Mouse (Mus musculus) adrenal gland, postnatal 25 days (tissue): Measurements from ENCODE around the gene Slc7a11. TPM values are rescaled to one million over a fixed set of nuclear protein-coding genes. Genes with fewer than 3 reads are reported as not detected.

Experiments
- DNase-seq: peaks from one replicate; pipeline ENCODE4 v3.0.0; 2021; ENCODE audit warnings: mixed read lengths
- total RNA-seq: library from RNA; stranded (reverse); gene quantifications from 2 replicates; pipeline ENCODE4 v1.2.3, GENCODE M21; 2021

Gene Slc7a11
- total RNA-seq, 1 experiment from 2014 or later, result 0.67 TPM

DNA sequence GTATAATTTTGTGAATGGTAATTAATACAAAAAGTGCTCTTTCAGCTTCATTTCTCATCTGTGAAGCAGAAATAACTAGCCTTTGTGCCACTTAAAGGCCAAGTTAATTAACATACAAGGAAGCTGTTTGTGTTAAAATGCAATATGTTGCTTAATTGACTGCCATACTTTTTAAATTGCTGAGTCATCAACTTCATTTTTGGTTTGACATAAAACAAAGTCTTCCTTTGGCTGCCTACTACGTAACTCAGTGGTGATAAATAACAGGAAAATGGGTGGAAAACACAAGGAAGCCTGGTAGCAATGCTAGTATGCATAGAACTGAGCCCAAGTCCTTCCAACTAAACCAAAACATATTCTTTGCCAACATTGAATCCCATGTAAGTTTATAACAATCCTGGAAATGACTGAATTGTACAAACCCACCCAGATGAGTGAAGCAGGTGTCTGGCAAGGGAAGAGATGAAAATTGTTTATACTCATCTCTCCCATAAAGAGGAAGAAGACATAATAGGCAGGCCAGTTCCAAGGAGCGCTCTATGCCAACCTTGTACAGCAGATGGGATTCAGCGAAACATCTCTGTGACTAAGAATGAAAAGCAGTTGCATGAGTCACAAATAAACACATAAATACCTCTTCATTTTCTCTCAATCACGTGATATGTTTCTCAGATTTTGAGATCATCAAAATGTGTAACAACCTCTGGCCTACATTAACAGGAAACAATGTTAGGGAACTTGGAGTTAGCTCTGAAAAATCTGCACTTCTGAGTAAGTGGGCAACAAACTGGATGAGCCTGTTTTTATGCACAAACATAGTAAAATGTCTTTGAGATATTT lies 459.8 kb downstream of the Slc7a11 start:
- no peak for DNase-seq

DNA sequence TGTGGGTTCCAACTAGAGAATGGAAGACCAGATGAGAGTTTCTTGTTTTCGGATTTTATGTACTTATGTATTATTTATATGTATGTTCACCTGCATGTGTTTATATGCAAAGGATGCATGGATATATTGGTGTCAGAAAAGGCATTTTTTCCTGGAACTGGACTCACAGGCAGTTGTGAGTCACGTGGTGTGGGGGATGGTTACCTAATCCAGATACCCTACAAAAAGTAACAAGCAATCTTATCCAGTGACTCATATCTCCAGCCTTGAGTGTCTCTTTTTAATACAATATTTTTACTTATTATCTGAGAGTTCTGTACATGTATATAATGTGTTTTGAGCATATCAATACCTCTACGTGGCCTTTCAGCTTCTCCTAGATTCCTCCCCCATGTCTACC lies 469.4 kb downstream of the Slc7a11 start:
- no peak for DNase-seq

DNA sequence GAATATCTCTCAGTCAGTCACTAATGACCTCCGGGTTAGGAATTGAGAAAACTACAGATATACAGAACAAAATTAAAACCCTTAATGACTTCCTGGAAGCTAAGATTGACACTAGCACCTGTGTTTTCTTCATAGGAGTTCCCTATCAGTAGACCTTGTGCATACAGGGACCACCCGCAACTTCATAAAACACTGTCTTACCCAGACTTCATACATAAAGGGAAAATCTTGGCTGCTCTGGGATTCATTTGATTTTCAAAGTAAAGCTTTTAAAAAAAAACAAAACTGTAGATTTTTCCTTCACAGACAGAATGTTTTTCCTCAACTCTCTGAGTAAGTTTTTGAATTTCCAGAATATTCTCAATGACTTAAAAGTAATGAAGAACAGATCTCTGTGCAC lies 477.8 kb downstream of the Slc7a11 start:
- DNase-seq, result no peak

DNA sequence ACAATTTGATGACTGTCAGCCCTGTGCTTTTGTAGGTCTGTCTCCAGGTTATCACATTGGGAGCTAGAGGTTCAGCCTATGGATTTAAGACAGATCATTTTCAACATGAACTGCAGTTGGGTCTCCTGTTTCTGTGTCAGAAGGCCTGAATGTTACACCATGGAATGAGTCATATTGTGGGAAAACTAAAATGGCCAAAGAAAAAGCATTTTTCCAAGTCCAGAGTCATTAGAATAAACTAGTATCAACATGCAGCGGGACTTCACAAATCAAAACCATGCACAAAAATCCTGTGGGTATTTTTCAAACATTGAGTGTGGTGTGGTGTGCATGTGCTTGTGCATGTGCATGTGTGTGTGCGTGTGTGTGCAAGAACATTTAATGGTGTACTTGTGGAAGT lies 482.8 kb downstream of the Slc7a11 start:
- DNase-seq, result no peak

DNA sequence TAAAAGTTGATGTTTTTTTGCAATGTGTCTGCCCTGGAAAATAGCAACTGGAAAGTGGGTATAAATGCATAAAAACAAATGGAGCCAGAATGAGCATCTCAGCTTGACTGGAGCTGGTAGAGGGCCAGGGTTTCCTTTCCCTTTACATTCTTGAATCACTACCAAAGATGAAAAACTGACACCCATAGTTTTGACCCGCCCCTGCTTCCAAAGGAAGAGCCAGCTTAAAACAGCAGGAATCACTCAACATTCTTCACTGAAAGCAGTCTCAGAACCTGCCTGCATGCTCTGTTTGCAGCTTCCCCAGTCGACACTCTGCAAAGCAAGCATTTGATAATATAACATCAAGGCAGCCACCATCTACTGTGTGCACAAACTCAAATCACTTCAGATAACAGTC lies 496.6 kb downstream of the Slc7a11 start:
- no peak for DNase-seq

DNA sequence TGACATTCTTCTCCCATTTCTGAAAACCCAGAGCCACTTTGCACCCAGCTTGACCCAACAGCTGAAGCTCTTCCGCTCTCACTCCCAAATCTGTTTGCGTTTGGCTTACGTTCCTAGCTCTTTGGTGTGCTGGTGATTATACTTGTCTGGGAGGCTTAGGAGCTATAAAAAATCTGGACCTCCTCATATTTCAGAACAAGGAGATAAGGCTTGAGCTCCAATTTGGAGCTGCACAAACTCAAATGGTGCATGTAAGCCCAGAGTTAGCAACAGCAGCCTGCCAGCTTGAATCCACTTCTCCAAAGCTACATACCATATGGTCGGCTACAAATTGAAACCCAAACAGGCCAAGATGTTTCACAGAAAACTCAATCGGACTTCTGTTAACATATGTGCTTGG lies 498.6 kb downstream of the Slc7a11 start:
- DNase-seq, result no peak

DNA sequence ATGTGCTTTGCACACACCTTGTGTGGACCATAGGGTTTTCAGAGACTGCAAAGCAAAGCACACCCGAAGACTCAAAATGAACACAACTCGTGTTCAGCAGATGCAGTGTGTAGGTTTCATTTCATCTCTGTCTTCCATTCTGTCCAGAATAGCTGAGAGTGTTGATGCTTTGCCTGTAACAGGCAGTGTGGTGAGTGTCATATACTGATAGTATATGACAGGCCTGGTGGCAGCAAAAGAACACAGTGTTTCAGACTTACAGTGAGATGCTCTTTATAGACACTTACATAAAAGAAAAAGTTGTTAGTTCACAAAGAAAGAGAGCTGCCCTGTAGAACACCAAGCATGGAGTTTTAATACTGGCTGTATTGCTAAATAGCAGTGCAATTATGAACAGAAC lies 505.8 kb downstream of the Slc7a11 start:
- no peak for DNase-seq

DNA sequence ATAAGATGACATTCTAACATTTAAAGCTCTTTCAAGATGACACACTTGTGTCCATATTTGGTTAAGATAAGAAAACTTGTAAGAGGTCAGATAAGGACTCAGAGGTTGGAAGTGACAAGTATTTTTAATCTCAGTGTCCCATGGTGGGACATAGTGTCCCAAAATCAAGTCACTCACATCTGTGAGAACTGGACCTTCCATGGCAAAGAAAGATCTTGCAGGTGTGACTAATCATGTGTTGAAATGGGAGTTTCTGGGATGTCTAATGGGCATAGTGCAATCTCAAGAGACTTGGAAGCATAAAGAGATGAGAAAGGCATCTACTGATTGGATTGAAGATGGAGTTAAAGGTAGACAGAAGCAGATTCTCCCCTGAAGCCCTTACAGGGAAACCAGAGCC lies 513.9 kb downstream of the Slc7a11 start:
- DNase-seq, result no peak

DNA sequence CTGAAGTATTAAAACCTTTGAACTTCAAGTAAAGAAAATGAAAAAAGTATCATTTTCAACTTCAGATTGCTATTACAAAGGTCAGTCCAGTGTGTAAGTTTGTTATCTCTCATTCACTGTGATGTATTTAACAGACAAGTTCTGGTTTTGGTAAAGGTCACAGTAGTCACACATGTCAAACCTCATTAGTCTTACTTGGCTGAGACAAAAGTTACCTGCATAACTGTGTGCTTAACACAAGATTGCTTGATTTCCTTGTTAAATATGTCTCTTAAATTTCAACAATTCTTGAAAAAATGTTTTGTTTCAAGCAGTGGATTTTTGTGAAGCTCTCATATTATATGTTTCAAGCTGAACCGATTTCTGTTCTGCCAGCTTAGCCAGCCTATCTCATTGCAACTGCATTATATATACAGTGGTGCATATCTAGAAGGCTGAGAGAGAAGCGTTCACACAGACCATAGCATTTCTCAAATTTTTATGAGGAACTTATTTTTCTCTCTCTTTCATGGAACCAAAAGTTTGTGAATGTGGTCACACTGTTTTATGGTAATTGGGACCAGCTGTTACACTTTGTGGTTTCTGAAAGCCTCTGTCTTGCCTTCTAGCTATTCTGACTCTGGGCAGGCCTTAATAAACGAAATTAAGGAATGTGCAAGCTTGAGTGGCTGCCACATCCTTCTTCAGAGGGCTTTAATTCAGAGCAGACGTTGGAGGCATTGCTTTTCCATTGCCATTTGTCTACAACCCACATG lies 514.7 kb downstream of the Slc7a11 start:
- DNase-seq, result no peak

DNA sequence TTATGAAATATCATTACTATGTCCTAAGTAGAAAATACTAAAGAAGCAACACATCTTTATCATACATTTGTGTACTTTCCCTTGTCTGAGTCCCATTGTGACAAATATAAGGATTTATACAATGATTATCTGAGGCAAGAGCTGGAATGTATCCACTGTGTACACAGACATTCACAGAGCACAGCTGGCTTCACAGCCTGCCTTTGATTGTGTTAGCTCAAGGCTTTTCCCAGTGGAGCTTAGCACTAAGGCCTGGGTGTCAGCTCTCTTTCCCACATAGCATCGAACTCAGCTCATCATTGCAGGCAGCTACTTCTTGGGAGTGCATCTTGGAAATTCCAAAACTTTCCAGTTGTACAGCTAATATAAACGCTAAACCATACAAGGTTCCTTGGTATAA lies 529.5 kb downstream of the Slc7a11 start:
- no peak for DNase-seq

DNA sequence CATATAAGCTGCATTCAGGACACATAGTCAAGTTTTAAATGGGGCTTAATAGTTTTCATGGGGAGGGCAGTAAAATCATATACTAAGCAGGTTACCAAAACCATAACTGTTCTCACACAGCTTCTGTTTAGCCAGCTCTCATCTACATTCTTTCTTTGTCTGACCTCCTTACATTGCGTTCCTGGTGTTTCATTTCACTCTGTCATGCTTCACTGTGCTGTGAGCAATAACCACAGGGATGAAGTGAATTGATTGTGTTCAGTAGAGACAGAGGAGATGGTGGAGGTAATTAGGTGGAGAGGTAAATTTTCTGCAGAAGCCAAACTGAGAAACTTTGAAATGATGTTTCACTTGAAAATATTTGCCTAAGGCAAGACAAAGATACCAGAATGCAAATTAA lies 532.5 kb downstream of the Slc7a11 start:
- no peak for DNase-seq

DNA sequence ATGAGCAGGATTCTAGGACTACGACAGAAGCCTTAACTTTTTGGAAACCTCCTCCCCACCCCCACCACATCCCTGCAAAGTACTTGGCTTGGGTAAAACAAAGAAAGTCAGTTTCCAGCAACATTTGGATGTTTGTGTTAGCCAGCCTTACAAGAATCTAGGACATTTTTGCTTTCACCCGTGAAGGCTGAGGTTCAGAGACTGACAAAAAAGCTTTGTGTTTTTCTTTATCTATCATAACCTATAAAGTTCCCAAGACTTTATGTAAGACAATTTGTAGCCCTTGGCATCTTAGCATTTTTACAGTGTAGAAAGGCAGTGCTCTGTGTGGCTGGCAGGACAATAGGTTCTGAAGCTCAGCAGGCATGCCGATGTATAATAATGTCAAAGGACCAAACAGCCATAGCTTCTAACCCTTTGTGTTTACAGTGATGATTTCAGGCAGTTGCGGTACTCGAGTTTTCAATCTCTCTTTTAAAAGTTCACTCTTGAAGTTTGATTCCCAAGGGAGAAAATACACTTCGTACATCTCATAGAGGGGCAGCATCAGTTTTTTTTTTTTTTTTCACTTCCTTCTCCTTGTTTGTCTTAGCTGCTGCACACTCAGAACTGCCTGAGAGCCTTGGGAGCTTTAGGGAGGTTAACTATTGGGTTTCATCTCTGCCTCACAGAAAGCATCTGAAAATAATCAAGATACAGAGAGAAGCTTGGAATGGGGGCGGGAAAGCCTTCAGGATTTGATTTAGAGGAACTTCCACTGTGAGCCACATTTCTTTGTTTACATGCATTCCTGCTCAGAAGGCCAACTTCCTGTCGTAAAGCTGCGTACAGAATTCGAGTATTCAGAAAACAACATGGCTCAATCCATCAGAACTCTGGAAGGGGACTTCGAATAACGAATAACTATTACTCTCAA lies 534.7 kb downstream of the Slc7a11 start:
- DNase-seq, result no peak

DNA sequence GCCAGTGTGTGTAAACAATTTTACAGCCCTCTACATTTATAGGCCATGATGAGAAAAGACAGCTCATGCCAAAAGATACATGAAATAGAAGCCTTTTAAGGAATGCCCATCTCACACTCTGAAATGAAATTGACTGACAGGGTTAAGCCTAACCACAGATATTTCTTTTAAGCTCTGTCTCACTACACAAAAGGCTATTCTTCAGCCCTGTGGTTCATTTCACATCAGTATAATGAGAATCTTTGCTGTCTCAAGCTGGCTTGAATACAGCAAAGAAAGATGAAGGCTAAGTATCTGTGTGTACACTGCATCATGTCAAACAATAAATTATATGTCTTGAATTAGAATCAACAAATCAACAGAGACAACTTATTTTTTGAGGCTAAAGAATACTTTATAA lies 549.5 kb downstream of the Slc7a11 start:
- DNase-seq, result no peak

DNA sequence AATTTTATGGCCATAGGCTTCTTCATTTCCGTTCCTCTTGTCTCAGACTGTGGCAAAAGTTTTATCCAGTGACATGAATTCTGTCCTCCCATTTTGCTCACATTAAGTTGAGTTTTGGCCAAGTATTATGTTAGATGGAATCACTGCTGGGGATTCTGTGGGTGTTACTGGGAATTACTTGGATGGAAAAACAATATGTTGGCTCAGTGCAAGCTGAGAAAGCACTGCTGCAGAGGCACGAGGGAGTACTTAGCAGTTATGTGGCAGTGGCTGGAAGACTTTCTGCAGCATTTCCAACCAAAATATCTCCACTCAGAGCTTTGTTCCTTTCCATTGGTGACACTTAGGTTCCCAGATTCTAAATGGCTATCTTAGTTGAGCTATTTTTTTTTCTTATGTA lies 556.1 kb downstream of the Slc7a11 start:
- DNase-seq, result no peak

DNA sequence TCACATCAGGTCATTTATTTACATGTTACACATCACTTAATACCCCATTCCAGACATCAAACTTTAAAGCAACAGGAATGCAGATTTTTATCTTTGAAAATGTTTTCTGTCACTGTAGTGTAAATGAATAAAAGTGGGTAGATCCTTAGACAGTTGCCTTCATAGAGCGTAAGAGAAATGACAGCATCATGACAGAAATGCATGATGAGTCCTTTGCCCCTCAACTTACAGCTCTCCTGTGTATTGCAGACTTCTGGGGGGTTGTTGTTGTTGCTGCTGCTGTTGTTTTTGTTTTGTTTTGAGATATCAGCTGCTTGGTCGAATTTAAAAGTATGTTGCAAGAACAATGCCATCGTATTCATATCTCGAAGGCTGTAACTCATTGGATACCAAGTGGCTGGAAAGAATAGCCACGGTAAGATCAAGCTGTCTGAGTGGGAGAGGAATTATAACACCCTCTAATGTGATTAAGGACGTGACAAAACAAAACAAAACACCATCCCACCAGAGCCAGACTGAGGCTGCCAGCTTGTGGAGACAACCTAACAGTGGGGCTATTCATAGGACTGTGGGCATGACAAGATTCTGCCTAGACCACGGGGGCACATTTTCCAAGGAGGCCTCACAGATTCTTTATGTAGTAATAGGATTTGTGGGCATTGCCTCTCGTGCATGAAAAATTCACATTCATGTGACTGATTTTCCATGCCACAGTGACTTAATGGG lies 557.0 kb downstream of the Slc7a11 start:
- DNase-seq, result no peak

DNA sequence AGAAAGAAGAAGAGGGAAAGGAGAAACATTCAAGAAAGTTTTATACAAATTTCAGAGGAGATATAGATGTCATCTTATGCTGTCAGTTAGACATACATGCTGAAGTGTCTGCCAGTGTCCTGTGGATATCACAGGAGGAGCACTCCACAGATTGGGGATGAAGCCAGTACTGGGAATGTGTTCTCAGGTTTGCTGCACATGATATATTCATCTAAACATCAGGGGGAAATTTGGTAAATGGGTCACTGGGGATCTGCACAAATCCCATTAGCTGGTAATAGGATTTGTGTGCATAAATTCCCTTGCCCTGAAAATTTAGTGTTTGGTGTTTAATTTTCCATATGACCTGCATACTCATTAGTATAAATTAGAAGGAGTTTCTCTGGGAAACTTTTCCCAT lies 562.9 kb downstream of the Slc7a11 start:
- DNase-seq, result no peak

DNA sequence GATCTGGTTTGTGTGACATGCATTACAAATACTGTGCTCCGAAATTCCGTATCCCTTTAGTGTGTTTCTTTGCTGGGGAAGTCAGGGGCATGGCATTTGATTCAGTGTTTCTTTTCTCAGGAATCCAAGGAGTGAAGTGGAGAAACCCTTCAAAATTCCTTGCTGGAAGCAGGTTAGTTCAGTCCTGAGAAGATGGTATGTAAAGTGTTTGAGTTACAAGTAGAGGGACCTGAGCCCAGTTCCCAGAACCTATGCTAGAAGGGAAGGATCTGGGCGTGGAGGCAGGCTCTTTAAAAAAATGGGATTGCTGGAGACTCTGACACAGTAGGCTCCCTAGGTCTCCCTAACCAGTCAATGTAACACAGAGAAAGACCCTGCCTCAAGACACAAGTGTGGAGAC lies 572.6 kb downstream of the Slc7a11 start:
- DNase-seq, result no peak

DNA sequence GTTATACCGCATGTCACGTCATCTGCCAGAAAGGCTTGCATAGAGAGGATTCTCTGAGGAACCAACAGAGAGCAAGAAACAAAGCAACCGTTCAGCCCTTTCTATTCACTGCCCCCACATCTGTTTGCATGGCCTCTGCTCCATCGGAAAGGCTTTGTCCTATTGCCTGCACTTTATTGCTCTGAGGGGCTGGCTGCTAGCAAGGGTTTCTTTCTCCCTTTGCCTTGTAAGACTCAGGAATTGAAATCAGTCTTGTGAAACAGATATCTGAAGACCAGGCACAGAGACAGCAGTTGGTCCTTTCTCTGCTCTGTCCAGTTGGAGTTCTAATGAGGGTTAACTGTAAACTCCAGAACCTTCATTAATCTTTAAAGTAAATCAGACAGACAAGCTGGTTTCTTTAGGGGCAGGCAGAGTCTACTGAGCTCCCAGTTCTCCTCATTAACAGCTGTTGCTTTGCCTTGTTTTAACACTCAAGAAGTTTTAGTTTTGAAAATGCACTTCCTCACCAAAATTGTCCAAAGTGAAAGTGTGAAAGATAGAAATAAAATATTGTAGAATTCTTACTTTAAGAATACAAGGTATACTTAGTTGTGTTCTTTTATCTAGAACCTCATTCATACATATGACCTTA lies 575.3 kb downstream of the Slc7a11 start:
- DNase-seq, result no peak

DNA sequence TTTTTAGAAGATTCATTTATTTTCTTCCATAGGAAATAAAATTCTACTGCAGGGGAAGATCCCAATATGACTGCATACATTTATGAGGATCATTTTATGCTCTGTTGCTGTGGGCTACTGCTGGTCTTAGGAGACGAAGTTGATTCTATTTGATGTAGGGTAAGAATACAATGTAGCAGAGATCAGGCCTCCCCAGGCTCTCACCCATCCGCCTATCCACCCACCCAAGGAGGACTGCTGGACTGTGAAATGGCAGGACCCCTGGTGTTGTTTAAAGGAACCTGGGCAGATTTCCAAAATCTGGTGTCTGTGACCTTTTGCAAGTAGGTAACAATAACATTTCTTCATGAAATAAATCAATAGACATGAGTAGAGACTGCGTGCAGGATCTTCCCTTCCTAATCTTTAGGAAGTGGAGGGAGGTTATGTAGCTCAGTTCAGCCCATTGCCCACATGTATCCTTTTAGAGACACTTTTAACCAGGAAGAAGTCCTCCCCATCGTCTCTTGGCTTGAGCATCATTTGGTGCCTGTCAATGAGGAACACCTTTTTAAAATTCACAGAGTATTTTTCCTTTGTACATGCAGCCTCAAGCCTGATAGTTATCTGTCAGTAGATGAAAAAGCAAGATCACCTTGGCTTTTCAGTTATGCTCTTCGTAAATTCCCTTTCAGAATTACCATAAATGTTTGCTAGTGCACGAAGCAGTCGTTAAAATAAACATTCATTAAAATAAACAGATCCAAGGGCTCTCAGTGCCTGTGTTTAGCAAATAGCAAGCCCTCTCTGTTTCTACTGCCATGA lies 576.1 kb downstream of the Slc7a11 start:
- DNase-seq, result no peak

DNA sequence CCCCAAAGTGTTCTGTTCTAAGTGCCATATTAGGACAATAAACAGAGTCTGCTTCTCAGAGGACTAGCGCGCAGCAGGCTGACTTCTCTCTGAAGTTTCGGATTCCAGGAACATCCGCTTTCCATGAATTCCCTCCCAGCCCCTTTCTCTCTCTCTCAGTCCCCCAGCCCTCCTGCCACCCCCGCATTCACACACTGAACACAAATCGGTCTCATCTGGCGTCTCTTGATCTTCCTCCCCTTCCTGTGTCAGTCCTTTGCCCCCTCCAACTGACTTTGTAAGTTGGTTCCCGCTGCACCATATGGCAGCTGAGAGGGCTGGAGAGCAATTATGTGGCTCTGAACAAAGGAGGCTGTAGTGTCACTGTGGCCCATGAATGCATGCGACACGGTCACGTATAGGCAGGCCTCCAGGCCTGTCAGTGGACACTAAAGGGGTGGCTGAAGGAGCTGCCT lies 577.3 kb downstream of the Slc7a11 start:
- DNase-seq, result no peak

DNA sequence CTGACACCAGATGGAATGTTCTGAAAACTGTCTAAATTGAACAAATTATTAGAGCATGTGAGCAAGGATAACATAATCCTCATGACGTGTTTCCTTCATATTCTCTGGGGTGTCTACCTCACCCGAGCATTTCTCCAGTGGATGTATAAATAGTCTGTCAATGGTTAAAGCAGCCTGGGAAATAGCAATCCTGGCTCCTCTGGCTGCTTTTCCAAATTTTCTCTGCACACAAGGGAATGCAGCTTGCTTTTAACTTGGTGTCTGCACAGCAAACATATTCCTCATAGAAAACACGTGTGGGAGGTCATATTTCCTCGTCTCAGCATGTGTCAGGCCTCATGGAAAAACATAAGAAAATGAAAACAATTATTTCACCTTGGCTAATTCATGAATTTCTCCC lies 586.6 kb downstream of the Slc7a11 start:
- no peak for DNase-seq
